Mouse (Mus musculus): ENCODE results near the gene Gm8922. TPM values are rescaled to one million over a fixed set of nuclear protein-coding genes. Genes with fewer than 3 reads are reported as not detected.
"Not testable (repeated sequence)": the region's sequence is repeated elsewhere in the genome, so short reads cannot be mapped to it uniquely, and the experiment has no call there.

Gene Gm8922
- not detected for total RNA-seq (2021)
- long read RNA-seq, experiment 1 = 0 reads
- long read RNA-seq, experiment 2 = 0 reads

DNA sequence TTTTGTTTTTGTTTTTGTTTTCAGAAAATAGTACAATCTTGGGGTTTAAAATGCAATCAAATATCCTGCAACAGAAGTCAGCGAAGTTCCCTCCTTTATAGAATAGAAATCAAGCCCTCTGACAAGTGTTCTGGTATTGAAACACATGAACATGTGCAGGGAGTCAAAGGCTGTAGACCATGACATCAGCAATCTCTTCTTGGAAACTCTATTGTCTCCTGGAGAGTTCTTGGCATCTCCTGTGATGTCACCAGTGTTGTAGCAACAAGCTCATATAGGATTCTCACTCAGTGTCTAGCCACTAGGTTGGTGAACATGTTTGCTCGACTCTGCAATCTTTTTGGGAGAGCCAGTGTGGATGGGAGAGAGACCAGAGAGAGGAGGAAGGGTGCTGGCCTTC, at the start of gene Gm8922:
TSS of gene Gm8922 (plus strand) at position 301 of the 400 bp plus-strand sequence.
- not testable (repeated sequence) for DNase-seq (ENCODE audit: low spot score in 2 of 2)

Other genes with a start within 250 kb of the Gm8922 start
- not detected for gene Gm8906, start 179.3 kb upstream of the Gm8922 start, total RNA-seq (2021)
- gene Gm6460, start 87.0 kb upstream of the Gm8922 start, total RNA-seq (2021) = not detected
- not detected for gene Gm8926, start 88.6 kb downstream of the Gm8922 start, total RNA-seq (2021)
- gene Gm6465, start 163.6 kb downstream of the Gm8922 start, total RNA-seq (2021) = not detected
- not detected for gene 4933402N22Rik, start 236.1 kb downstream of the Gm8922 start, total RNA-seq (2021)